Mouse (Mus musculus) thymus, postnatal 4 days (tissue): Measurements from ENCODE around the gene Eef1akmt3.
A peak's percentile ranks its signal among the peaks of the same experiment; 100 is the strongest.

ENCODE experiments used
- DNase-seq: peaks from one replicate; pipeline ENCODE4 v3.0.0; 2021

Gene Eef1akmt3

GRCm38 (mm10) chr10:126997340-126998113, 43.8 kb downstream of the Eef1akmt3 start:
- DNase-seq = no peak

GRCm38 (mm10) chr10:126993621-126994020, 47.7 kb downstream of the Eef1akmt3 start:
- no peak for DNase-seq

GRCm38 (mm10) chr10:126991676-126992075, 49.6 kb downstream of the Eef1akmt3 start:
- no peak for DNase-seq

- peak; percentile 95 for DNase-seq
Measured at GRCm38 (mm10) chr10:126990313-126991056, 50.8 kb downstream of the Eef1akmt3 start.

GRCm38 (mm10) chr10:126988513-126989165, 52.7 kb downstream of the Eef1akmt3 start:
- no peak for DNase-seq

GRCm38 (mm10) chr10:126987183-126988118, 53.9 kb downstream of the Eef1akmt3 start:
- DNase-seq = no peak

- DNase-seq = no peak
Measured at GRCm38 (mm10) chr10:126986541-126986961, 54.8 kb downstream of the Eef1akmt3 start.

GRCm38 (mm10) chr10:126985579-126985978, 55.7 kb downstream of the Eef1akmt3 start:
- no peak for DNase-seq

- DNase-seq = no peak
Measured at GRCm38 (mm10) chr10:126985127-126985526, 56.2 kb downstream of the Eef1akmt3 start.

GRCm38 (mm10) chr10:126984189-126985004, 56.9 kb downstream of the Eef1akmt3 start:
- peak; percentile 30 for DNase-seq

- DNase-seq = no peak
Measured at GRCm38 (mm10) chr10:126983193-126983725, 58.1 kb downstream of the Eef1akmt3 start.

GRCm38 (mm10) chr10:126981746-126982145, 59.6 kb downstream of the Eef1akmt3 start:
- DNase-seq = no peak
